Mouse (Mus musculus): ENCODE measurements around the gene Gm8947.
"Not testable (repeated sequence)": the region's sequence is repeated elsewhere in the genome, so short reads cannot be mapped to it uniquely, and the experiment has no call there.

- TF ChIP-seq CTCF (conservative IDR thresholded peaks at IDR 0.05; ENCODE audit: low read length); POU5F1 (IDR thresholded peaks at IDR 0.05; ENCODE audit: borderline replicate concordance, low read length): not testable (repeated sequence)
These were observed 3.8 kb downstream of the Gm8947 start for GRCm38 (mm10) chr1:151195986-151196385.
